ENCODE assay signal across 22 mouse cellular contexts in genomic region chr1:87623977-87624666, GRCm38 (mm10). TPM values are rescaled to one million over a fixed set of nuclear protein-coding genes. Genes with fewer than 3 reads are reported as not detected.
DNase-seq lines count a peak whose midpoint lies in the region; ATAC-seq and TF ChIP-seq lines count a peak whose summit lies in the region.
"Had no signal": no experiment of that assay in that cellular context is flagged by ENCODE, and none has a peak within 500 bp of the region (broad histone marks: within the 10 kb centered on the region; RNA-seq: fewer than 3 reads in every experiment).

No protein-coding gene starts in this region.

- 4% methylated on average over 1 of the region's 1 CpGs for WGBS in liver, embryonic 12.5 days (ENCODE audit: insufficient replicate concordance)
- WGBS in macrophage (ENCODE audit: missing documents), result 80% methylated on average over 1 of the region's 1 CpGs
- WGBS in hindbrain, postnatal 0 days, result 72% methylated on average over 1 of the region's 1 CpGs

- peak; percentile 45 for DNase-seq in A20 (ENCODE audit: low read depth, low spot score)
- DNase-seq in ZHBTc4 (ENCODE audit: low read depth, low spot score), result peak; percentile 67
- DNase-seq in hindbrain, postnatal 0 days (ENCODE audit: low spot score), result no peak
- no peak for DNase-seq in cerebellum, adult 11-12 months
- DNase-seq in adrenal gland, adult (ENCODE audit: inconsistent age in 2 of 2, low spot score in 1 of 2), result no peak
- DNase-seq: cerebellum, adult 9-11 months; gastrocnemius, postnatal 10 days; kidney, postnatal 36 days; lung, embryonic 14.5 days; right cerebral cortex, adult 18-20 months had no signal

- no peak overlapping the region for H3K4me3 ChIP-seq in liver, embryonic 12.5 days
- no peak overlapping the region for H3K4me3 ChIP-seq in macrophage (ENCODE audit: inconsistent target)
- no peak overlapping the region for H3K4me3 ChIP-seq in hindbrain, postnatal 0 days (ENCODE audit: low read length)
- H3K4me3 ChIP-seq: embryonic facial prominence, embryonic 15.5 days; forebrain, embryonic 15.5 days; limb, embryonic 13.5 days; midbrain, embryonic 10.5 days; myocyte had no signal

- peaks cover 99% of the 10 kb centered on the region for H3K4me1 ChIP-seq in liver, embryonic 12.5 days
- no peaks in the 10 kb centered on the region; the same call in 1 of the 2 replicates for H3K4me1 ChIP-seq in hindbrain, postnatal 0 days (ENCODE audit: insufficient read depth, low read length)
- H3K4me1 ChIP-seq: forebrain, embryonic 15.5 days; limb, embryonic 13.5 days; midbrain, embryonic 10.5 days had no signal

- no peaks in the 10 kb centered on the region for H3K27me3 ChIP-seq in liver, embryonic 12.5 days (replicated peaks)
- H3K27me3 ChIP-seq in hindbrain, postnatal 0 days (ENCODE audit: insufficient read depth, low read length), result no peaks in the 10 kb centered on the region
- H3K27me3 ChIP-seq: embryonic facial prominence, embryonic 15.5 days; forebrain, embryonic 15.5 days; limb, embryonic 13.5 days had no signal

- peak; percentile 57; the same call in 1 of the 2 replicates for ATAC-seq in liver, embryonic 12.5 days
- no peak for ATAC-seq in hindbrain, postnatal 0 days
- ATAC-seq: forebrain, embryonic 15.5 days; midbrain, embryonic 16.5 days had no signal

- H3K9ac ChIP-seq in liver, embryonic 12.5 days, result peak overlapping the region; percentile 36; the same call in 1 of the 2 replicates
- H3K9ac ChIP-seq in hindbrain, postnatal 0 days (replicated peaks; ENCODE audit: low read length), result no peak overlapping the region
- H3K9ac ChIP-seq: embryonic facial prominence, embryonic 15.5 days; forebrain, embryonic 15.5 days; limb, embryonic 13.5 days; lung, embryonic 14.5 days had no signal

- no peaks in the 10 kb centered on the region for H3K9me3 ChIP-seq in liver, embryonic 12.5 days (replicated peaks)
- H3K9me3 ChIP-seq in hindbrain, postnatal 0 days (ENCODE audit: low read length), result no peaks in the 10 kb centered on the region
- H3K9me3 ChIP-seq: embryonic facial prominence, embryonic 15.5 days; forebrain, embryonic 15.5 days; limb, embryonic 13.5 days; midbrain, embryonic 10.5 days had no signal

- H3K79me2 ChIP-seq in macrophage (ENCODE audit: inconsistent target), result peaks cover 88% of the 10 kb centered on the region

- H3K36me3 ChIP-seq in liver, embryonic 12.5 days, result no peaks in the 10 kb centered on the region
- peaks cover 5% of the 10 kb centered on the region for H3K36me3 ChIP-seq in macrophage (ENCODE audit: inconsistent target)
- H3K36me3 ChIP-seq in hindbrain, postnatal 0 days (ENCODE audit: insufficient read depth, low read length), result no peaks in the 10 kb centered on the region
- H3K36me3 ChIP-seq: embryonic facial prominence, embryonic 15.5 days; forebrain, embryonic 15.5 days; limb, embryonic 13.5 days; midbrain, embryonic 10.5 days had no signal

- peak overlapping the region; percentile 46 for H3K4me2 ChIP-seq in liver, embryonic 12.5 days
- no peak overlapping the region for H3K4me2 ChIP-seq in hindbrain, postnatal 0 days (ENCODE audit: low read depth, low read length)
- H3K4me2 ChIP-seq: embryonic facial prominence, embryonic 15.5 days; forebrain, embryonic 15.5 days; heart, embryonic 11.5 days; limb, embryonic 13.5 days; lung, embryonic 14.5 days had no signal

- no peak for TF ChIP-seq CTCF in hindbrain, postnatal 0 days (IDR thresholded peaks at IDR 0.05; ENCODE audit: low read depth)

- H3K27ac ChIP-seq in liver, embryonic 12.5 days, result peak overlapping the region; percentile 75
- H3K27ac ChIP-seq in macrophage, result peak overlapping the region; percentile 100
- no peak overlapping the region for H3K27ac ChIP-seq in hindbrain, postnatal 0 days
- H3K27ac ChIP-seq: embryonic facial prominence, embryonic 15.5 days; forebrain, embryonic 15.5 days; limb, embryonic 13.5 days; midbrain, embryonic 10.5 days had no signal

RNA-seq across cellular contexts. Expression of gene Inpp5d, which starts 4.0 kb away (rescaled TPM):
- polyA plus RNA-seq in liver, embryonic 12.5 days (2016; fragmentation: Nextera tagmentation; extraction: Ambion mirVana), result 16.0 and 17.1 TPM in 2 replicates
- 100 to 1,000 TPM in 23 of 26 experiments, 10 to 100 TPM in 3; 27.7 to 953 (median 662) TPM for total RNA-seq in macrophage (2018; cell fraction: chromatin; rRNA removed)
- total RNA-seq in macrophage (2018; cell fraction: cytosol; rRNA removed), result 100 to 1,000 TPM in 25 of 26 experiments, 10 to 100 TPM in 1; 98.1 to 214 (median 175) TPM
- 100 to 1,000 TPM in 22 of 26 experiments, 10 to 100 TPM in 4; 36.2 to 581 (median 315) TPM for total RNA-seq in macrophage (2018; cell fraction: nucleus; rRNA removed)
- polyA plus RNA-seq in macrophage (2018), result 176 to 213 TPM (median 185 TPM) in 3 replicates
- 7.4 and 20.1 TPM in 2 replicates for total RNA-seq in hindbrain, postnatal 0 days (2014; rRNA removed)
- polyA plus RNA-seq in hindbrain, postnatal 0 days (2015; fragmentation: Nextera tagmentation; extraction: Ambion mirVana), result 2.1 and 2.3 TPM in 2 replicates

RNA-seq across cellular contexts. Expression of gene Ngef, which starts 50.5 kb away (rescaled TPM):
- polyA plus RNA-seq in liver, embryonic 12.5 days (2016; fragmentation: Nextera tagmentation; extraction: Ambion mirVana), result 2.5 and 2.9 TPM in 2 replicates
- under 1 TPM in 1 of 26 experiments, not detected in 25; 0.79 TPM for total RNA-seq in macrophage (2018; cell fraction: chromatin; rRNA removed)
- total RNA-seq in macrophage (2018; cell fraction: cytosol; rRNA removed), result not detected
- total RNA-seq in macrophage (2018; cell fraction: nucleus; rRNA removed), result not detected
- not detected in 3 replicates for polyA plus RNA-seq in macrophage (2018)
- 42.1 and 49.1 TPM in 2 replicates for total RNA-seq in hindbrain, postnatal 0 days (2014; rRNA removed)
- 32.4 and 35.6 TPM in 2 replicates for polyA plus RNA-seq in hindbrain, postnatal 0 days (2015; fragmentation: Nextera tagmentation; extraction: Ambion mirVana)
- total RNA-seq: common myeloid progenitor, adult 5-6 weeks; granulocyte monocyte progenitor cell, adult 5-6 weeks; hematopoietic stem cell, adult 5-6 weeks had no signal

Comparison
In these comparisons a context has a peak if more than half of its experiments do, and no peak if none do; other contexts are left out.
1. DNase-seq: peak in A20 (single experiment) and ZHBTc4 (single experiment); none in hindbrain, postnatal 0 days (single experiment), cerebellum, adult 11-12 months (single experiment) and adrenal gland, adult (0 of 2).